Mouse (Mus musculus) cortical plate, adult 2 months (tissue): ENCODE data around the gene Srgn. TPM values are rescaled to one million over a fixed set of nuclear protein-coding genes. Genes with fewer than 3 reads are reported as not detected.

Experiments used
- H3K27ac ChIP-seq: fragments of 200-500 bp; 2 replicates; pipeline ENCODE4 v1.5.1; 2012; ENCODE audit warnings: low read length, control low read depth, inconsistent platforms; ENCODE audit not compliant: insufficient read depth
- H3K4me1 ChIP-seq: fragments of 200-500 bp; 2 replicates; pipeline ENCODE4 v1.6.1; 2011; ENCODE audit warnings: low read length; ENCODE audit not compliant: control insufficient read depth, insufficient read depth
- H3K4me3 ChIP-seq: fragments of 200-500 bp; 2 replicates; pipeline ENCODE4 v1.5.1; 2011; ENCODE audit warnings: mild to moderate bottlenecking, low read length, control low read depth; ENCODE audit not compliant: insufficient read depth
- CTCF ChIP-seq: fragments of 200-500 bp; IDR thresholded peaks from 2 replicates; pipeline ENCODE4 v1.5.1; 2011; ENCODE audit warnings: mild to moderate bottlenecking, control low read depth, low read length; ENCODE audit not compliant: insufficient read depth; ENCODE audit errors: extremely low read depth
- POLR2A ChIP-seq: fragments of 200-500 bp; IDR thresholded peaks from 2 replicates; pipeline ENCODE4 v1.6.1; 2011; ENCODE audit warnings: mild to moderate bottlenecking, low read length, control low read depth; ENCODE audit not compliant: insufficient read depth; ENCODE audit errors: extremely low read depth
- polyA plus RNA-seq: library from polyadenylated mRNA; depleted of rRNA; stranded (reverse); fragments of >200 nt; gene quantifications from 2 replicates; pipeline ENCODE4 v1.2.3, GENCODE M21; 2012; rRNA removed

Srgn gene
- polyA plus RNA-seq, 1 experiment, result 15.8 TPM

DNA sequence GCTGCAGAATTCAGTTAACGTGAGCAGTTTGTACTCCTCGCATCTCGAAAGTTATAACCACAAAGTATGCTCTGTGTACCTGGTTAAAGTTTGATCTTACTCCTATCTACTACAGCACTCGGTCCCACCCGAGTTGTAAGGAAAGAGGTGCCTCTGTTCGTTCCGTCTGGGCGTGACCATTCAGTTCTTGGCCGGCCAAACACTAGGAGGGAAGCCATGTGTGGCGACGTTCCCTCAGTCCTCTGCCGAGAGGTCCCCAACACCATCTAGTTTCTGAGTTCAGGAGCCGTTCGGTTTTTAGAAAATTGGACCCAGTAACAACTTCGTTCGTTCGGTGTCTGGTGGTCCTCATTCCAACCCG lies 77.0 kb downstream of the Srgn start:
- no peak for TF ChIP-seq POLR2A
- TF ChIP-seq CTCF, result no peak
- Histone ChIP-seq H3K27ac (peak overlapping the region; percentile 1; the same call in 1 of the 2 replicates), H3K4me3 (peak overlapping the region; percentile 63), H3K4me1 (peaks cover 2% of the 10 kb centered on the region; the same call in 1 of the 2 replicates)

- no peak for TF ChIP-seq CTCF
- peak; percentile 54 for TF ChIP-seq POLR2A
- peaks cover 2% of the 10 kb centered on the region; the same call in 1 of the 2 replicates for H3K4me1 ChIP-seq
- H3K27ac ChIP-seq, result peak within 1 kb of the TSS; percentile 98
- H3K4me3 ChIP-seq, result peak within 1 kb of the TSS; percentile 63
Observed at GRCm38 (mm10) chr10:62449364-62450279, 77.6 kb downstream of the Srgn start, which contains the start of the genes 4930507D05Rik and Supv3l1. TSS of gene 4930507D05Rik (plus strand) at chr10:62449489. TSS of gene Supv3l1 (minus strand) at chr10:62449738.

Other genes with a start within 250 kb of the Srgn start
- gene Hk1, start 147.5 kb downstream of the Srgn start, polyA plus RNA-seq, result 223 and 232 TPM in 2 replicates
- gene Hkdc1, start 105.0 kb downstream of the Srgn start, polyA plus RNA-seq, result 18.5 and 18.6 TPM in 2 replicates
- gene 4930507D05Rik, start 78.0 kb downstream of the Srgn start, polyA plus RNA-seq, result 1.2 and 1.3 TPM in 2 replicates
- gene Supv3l1, start 77.7 kb downstream of the Srgn start, polyA plus RNA-seq, result 30.2 and 32.2 TPM in 2 replicates
- gene Vps26a, start 40.6 kb downstream of the Srgn start, polyA plus RNA-seq, result 41.1 and 41.7 TPM in 2 replicates
- gene Kif1bp, start 51.0 kb upstream of the Srgn start, polyA plus RNA-seq, result 141 and 142 TPM in 2 replicates
- gene Ddx21, start 74.8 kb upstream of the Srgn start, polyA plus RNA-seq, result 16.0 and 17.4 TPM in 2 replicates
- 77.5 and 78.3 TPM in 2 replicates for gene Ddx50, start 123.8 kb upstream of the Srgn start, polyA plus RNA-seq
- gene Stox1, start 198.7 kb upstream of the Srgn start, polyA plus RNA-seq, result 3.3 and 4.8 TPM in 2 replicates